Mouse (Mus musculus) gastrocnemius, adult 18-20 months (tissue): Measurements from ENCODE around the gene Car6. TPM values are rescaled to one million over a fixed set of nuclear protein-coding genes. Genes with fewer than 3 reads are reported as not detected.

Experiments
- DNase-seq: peaks from one replicate; pipeline ENCODE4 v3.0.0; 2021; ENCODE audit warnings: low spot score
- total RNA-seq, 2 experiments: library from RNA; stranded (reverse); gene quantifications; 2 replicates each; pipeline ENCODE4 v1.2.3; 2021

Car6 gene
- total RNA-seq, 2 experiments from 2014 or later = not detected

GRCm38 (mm10) chr4:150192199-150192598 is 8.9 kb downstream of the Car6 start:
- DNase-seq = no peak

GRCm38 (mm10) chr4:150188236-150188635 is 12.9 kb downstream of the Car6 start:
- no peak for DNase-seq

- no peak for DNase-seq
These were observed 19.8 kb downstream of the Car6 start for GRCm38 (mm10) chr4:150181304-150181703.

- peak; percentile 7 for DNase-seq
These were observed 23.0 kb downstream of the Car6 start for GRCm38 (mm10) chr4:150178131-150178530.

GRCm38 (mm10) chr4:150177122-150177521 is 24.0 kb downstream of the Car6 start:
- no peak for DNase-seq

- peak; percentile 24 for DNase-seq
These were observed 24.6 kb downstream of the Car6 start for GRCm38 (mm10) chr4:150176535-150176934.

GRCm38 (mm10) chr4:150174027-150174426 is 27.1 kb downstream of the Car6 start:
- DNase-seq = no peak

- peak; percentile 49 for DNase-seq
These were observed 27.9 kb downstream of the Car6 start for GRCm38 (mm10) chr4:150173281-150173680.

- DNase-seq = no peak
These were observed 29.0 kb downstream of the Car6 start for GRCm38 (mm10) chr4:150172107-150172506.

GRCm38 (mm10) chr4:150168406-150168805 is 32.7 kb downstream of the Car6 start:
- DNase-seq = no peak

- no peak for DNase-seq
These were observed 36.3 kb downstream of the Car6 start for GRCm38 (mm10) chr4:150164875-150165274.

- no peak for DNase-seq
These were observed 38.5 kb downstream of the Car6 start for GRCm38 (mm10) chr4:150162561-150163169.

- no peak for DNase-seq
These were observed 41.7 kb downstream of the Car6 start for GRCm38 (mm10) chr4:150159458-150159857.

GRCm38 (mm10) chr4:150157348-150157882 is 43.7 kb downstream of the Car6 start:
- DNase-seq = no peak

GRCm38 (mm10) chr4:150155731-150156130 is 45.4 kb downstream of the Car6 start:
- DNase-seq = no peak

GRCm38 (mm10) chr4:150155301-150155700 is 45.8 kb downstream of the Car6 start:
- no peak for DNase-seq

GRCm38 (mm10) chr4:150152483-150152882 is 48.6 kb downstream of the Car6 start:
- no peak for DNase-seq

- no peak for DNase-seq
These were observed 50.1 kb downstream of the Car6 start for GRCm38 (mm10) chr4:150151045-150151444.

GRCm38 (mm10) chr4:150146286-150146685 is 54.8 kb downstream of the Car6 start:
- DNase-seq = no peak

- no peak for DNase-seq
These were observed 56.9 kb downstream of the Car6 start for GRCm38 (mm10) chr4:150144242-150144641.

GRCm38 (mm10) chr4:150140346-150140745 is 60.8 kb downstream of the Car6 start:
- DNase-seq = no peak

GRCm38 (mm10) chr4:150139090-150139489 is 62.0 kb downstream of the Car6 start:
- no peak for DNase-seq

- DNase-seq = peak; percentile 42
These were observed 63.0 kb downstream of the Car6 start for GRCm38 (mm10) chr4:150138084-150138543.
